Mouse (Mus musculus) natural killer cell, adult 2 months (primary cell): Measurements from ENCODE around the gene Dmwd.

Source experiments
- DNase-seq, 2 experiments: peaks; one replicate each; pipeline ENCODE4 v3.0.0; 2022; ENCODE audit warnings: low spot score in 2 of 2

Dmwd gene

GRCm38 (mm10) chr7:19075723-19076585 lies at the start of gene Dmwd:
Gene Dmwd, plus strand, starts transcription at chr7:19076227.
- peak; percentile 38 to 62 for DNase-seq

GRCm38 (mm10) chr7:19028067-19028466 lies 48.0 kb upstream of the Dmwd start:
- DNase-seq: no peak

DNA sequence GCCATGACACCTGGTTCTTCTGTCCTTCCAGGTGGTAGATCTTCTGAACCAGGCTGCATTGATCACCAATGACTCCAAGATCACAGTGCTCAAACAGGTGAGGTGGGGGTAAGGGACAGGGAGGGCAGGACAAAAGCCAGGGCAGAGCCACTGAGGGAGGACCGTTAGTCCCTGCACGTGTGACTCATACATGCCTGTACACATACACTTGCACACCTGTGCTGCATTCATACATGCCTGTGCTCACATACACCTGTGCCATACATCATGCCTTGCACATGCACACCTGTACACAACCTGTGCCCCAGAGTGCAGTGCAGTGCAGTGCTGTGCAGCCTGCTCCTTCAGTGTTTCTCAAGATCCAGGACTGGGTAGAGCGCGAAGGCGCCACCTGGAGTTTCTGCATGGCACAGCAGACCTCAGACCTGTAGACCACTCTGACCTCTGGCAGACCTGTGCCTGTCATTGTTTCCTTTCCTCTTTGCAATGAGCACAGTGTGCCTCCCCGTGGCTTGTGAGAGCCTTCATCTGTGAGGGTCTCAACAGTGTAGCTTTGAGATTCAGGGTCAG lies 46.9 kb upstream of the Dmwd start:
- DNase-seq: peak; percentile 43 to 65

DNA sequence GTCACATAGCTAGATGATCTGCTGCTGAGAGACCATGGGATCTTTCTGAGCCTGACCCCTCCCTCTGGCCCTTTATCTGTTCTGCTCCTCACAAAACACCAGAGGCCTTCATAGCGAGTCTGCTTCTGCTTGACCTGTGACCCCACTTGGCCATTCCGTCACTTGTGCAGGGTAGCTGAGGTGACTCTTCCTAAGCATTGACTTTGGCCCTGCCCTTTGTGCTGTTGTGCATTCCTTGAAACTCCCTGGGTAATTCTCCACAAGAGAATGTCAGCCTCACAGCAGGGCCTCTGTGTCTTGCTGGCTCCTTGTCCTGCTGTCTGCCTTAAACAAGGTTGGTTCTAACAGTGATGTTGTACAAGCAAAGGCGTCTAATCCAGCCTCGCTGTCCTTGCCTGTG lies 44.4 kb upstream of the Dmwd start:
- DNase-seq: no peak

- DNase-seq: no peak
Observed at GRCm38 (mm10) chr7:19044616-19045015, 31.4 kb upstream of the Dmwd start.

- DNase-seq: no peak
Observed at GRCm38 (mm10) chr7:19046286-19047069, 29.5 kb upstream of the Dmwd start.

GRCm38 (mm10) chr7:19048006-19048527 lies 28.0 kb upstream of the Dmwd start:
- DNase-seq: no peak

GRCm38 (mm10) chr7:19049252-19049651 lies 26.8 kb upstream of the Dmwd start:
- no peak for DNase-seq

DNA sequence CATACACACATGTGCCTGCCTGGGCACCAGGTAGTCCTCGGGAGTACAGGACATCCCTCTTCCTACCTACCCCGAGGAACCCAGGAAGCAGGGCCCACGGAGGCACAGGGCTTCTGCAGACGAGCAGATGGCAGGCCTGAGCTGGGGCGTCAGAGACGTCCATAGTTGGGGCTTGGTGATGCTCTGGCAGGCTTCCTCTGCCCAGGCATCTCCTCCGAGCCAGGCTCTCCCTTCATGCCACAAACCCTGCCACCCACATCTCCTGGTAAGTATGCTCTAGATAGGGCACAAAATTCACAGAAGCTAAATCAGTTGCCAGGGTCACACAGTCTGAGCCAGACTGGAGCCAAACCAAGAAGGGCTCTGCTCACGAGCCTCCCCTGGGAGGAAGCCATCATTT lies 25.9 kb upstream of the Dmwd start:
- DNase-seq: no peak

DNA sequence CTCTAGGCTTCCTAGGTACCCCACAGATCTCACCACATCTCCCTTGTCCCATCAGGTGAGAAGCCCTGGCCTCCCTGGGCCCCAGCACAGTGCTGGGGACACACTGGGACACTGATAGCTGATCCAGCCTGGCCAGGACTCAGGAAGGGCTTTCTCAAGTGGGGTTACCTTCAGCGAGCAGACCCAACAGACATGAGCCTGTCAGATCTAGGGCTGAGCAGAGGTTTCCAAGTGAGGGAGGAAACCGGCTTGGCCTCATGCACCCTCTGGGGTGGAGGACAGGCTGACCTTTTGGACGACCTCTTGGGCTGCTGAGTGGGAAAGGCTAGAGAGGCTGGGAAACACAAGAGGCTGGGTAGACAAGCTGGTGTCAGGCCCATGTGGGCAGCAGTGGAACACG lies 24.9 kb upstream of the Dmwd start:
- DNase-seq: no peak

DNA sequence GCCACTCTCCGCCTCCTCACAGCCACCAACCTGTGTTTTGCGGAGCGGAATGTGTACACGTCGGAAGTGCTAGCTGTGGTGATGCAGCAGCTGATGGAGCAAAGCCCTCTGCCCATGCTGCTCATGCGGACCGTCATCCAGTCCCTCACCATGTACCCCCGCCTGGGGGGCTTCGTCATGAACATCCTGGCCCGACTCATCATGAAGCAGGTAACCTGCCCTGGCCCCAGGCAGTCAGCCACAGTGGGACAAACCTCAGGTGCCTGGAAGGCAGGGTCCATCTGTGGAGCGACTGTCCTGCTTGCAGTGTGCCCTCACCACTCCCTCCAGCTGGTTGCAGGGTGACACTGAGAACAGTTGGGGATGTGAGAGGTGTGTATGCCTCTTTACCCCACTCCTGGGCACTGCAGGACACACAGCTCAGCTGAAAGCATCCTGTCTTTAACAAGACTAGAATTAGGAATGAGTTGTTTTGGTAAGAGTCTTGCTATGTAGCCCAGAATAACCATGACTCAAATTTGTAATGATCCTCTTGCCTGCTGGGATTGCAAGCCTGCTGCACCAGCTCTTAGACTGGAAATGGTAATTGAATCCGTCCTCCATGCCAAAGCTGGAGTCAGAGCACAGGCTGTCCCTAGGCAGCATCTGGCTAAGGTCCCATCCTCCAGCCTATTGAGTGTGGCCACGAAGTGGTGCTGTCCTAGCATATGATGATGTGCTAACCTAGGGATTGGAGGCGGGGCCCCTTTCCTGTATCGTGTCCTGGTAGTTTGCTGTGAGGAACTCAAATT lies 23.5 kb upstream of the Dmwd start:
- no peak for DNase-seq

DNA sequence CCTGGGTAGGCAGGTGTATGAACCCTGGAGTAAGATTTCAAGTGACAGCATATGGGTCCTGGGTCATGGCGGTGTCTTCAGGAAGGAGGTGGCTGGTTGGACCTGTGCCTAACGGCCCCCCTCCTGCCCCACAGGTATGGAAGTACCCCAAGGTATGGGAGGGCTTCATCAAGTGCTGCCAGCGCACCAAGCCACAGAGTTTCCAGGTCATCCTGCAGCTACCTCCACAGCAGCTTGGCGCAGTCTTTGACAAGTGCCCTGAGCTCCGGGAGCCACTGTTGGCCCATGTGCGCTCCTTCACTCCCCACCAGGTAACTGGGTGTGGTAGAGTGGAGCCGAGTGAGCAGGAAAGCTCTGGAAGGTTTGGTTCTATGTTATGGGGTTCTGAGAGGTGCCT lies 22.9 kb upstream of the Dmwd start:
- DNase-seq: no peak

GRCm38 (mm10) chr7:19054047-19054776 lies 21.8 kb upstream of the Dmwd start, which contains the start of gene Rsph6a:
Gene Rsph6a, plus strand, starts transcription at chr7:19054690.
- no peak for DNase-seq

DNA sequence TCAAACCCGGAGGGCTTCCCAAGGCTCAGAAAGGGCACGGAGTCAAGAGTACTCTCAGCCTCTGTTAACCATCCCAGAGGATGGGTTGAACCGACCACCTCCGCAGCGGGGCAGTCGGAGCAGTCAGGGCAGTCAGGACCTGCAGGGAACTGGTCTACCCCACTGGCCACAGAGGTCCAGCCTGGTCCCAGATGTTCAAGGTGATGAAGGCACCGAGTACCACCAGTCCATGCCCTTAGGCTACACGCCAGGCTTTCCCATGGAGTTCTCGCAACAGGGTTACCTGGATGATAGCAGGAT lies 21.3 kb upstream of the Dmwd start:
- DNase-seq: no peak

DNA sequence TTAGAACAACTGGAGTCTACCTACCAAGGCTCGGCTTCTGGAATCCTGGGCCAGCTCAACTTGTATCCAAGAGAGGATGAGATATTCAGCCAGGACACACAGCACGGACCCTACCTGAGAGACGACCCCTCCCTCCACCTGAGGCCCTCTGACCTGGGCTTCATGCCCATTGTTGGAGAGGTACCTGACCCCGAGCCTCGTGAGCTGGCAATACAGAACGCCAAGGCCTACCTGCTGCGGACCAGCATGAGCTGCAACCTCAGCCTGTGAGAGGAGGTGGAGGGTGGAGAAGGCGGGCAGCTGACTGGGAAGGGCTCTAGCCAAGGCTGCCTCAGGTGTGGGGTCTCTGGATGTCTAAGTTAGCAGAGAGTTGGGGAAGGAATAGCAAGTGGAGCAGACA lies 20.9 kb upstream of the Dmwd start:
- DNase-seq: no peak

- DNase-seq: no peak
Observed at GRCm38 (mm10) chr7:19057405-19057804, 18.6 kb upstream of the Dmwd start.

DNA sequence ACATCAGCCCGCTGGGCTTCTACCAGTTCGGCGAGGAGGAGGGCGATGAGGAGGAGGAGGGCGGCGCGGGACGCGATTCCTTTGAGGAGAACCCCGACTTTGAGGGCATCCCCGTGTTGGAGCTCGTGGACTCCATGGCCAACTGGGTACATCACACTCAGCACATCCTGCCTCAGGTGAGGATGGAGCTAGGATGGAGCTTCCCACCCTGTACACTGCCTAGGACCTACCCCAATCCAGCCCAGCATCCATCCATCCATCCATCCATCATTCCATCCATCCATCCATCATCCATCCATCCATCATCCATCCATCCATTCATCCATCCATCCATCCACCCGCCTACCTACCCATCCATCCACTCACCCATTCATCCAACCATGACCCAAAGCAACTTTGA lies 10.1 kb upstream of the Dmwd start:
- DNase-seq: no peak

- no peak for DNase-seq
Observed at GRCm38 (mm10) chr7:19067063-19067462, 9.0 kb upstream of the Dmwd start.

GRCm38 (mm10) chr7:19067935-19068334 lies 8.1 kb upstream of the Dmwd start:
- no peak for DNase-seq

GRCm38 (mm10) chr7:19068707-19069106 lies 7.3 kb upstream of the Dmwd start:
- DNase-seq: peak; percentile 66 to 79

GRCm38 (mm10) chr7:19069500-19069899 lies 6.5 kb upstream of the Dmwd start:
- DNase-seq: peak in 1 of 2 experiments; percentile 57
